Mouse (Mus musculus): Measurements from ENCODE around the gene Rnf26.

The Rnf26 gene

GRCm38 (mm10) chr9:44088877-44089608, 24.3 kb downstream of the Rnf26 start:
- no peak for DNase-seq (ENCODE audit: low read depth, low spot score)

- DNase-seq (ENCODE audit: low read depth, low spot score) = no peak
These were observed 25.4 kb downstream of the Rnf26 start for GRCm38 (mm10) chr9:44087761-44088455.

- no peak for DNase-seq (ENCODE audit: low read depth, low spot score)
These were observed 26.4 kb downstream of the Rnf26 start for GRCm38 (mm10) chr9:44086960-44087359.

- no peak for DNase-seq (ENCODE audit: low read depth, low spot score)
These were observed 27.3 kb downstream of the Rnf26 start for GRCm38 (mm10) chr9:44085741-44086665.

- no peak for DNase-seq (ENCODE audit: low read depth, low spot score)
These were observed 28.0 kb downstream of the Rnf26 start for GRCm38 (mm10) chr9:44085276-44085675.

- peak; percentile 59 for DNase-seq (ENCODE audit: low read depth, low spot score)
These were observed 28.6 kb downstream of the Rnf26 start for GRCm38 (mm10) chr9:44084659-44085229.

- peak; percentile 36 for DNase-seq (ENCODE audit: low read depth, low spot score)
These were observed 29.1 kb downstream of the Rnf26 start for GRCm38 (mm10) chr9:44084236-44084635.

GRCm38 (mm10) chr9:44083392-44084121, 29.8 kb downstream of the Rnf26 start:
- DNase-seq (ENCODE audit: low read depth, low spot score) = no peak

GRCm38 (mm10) chr9:44082266-44082665, 31.1 kb downstream of the Rnf26 start:
- no peak for DNase-seq (ENCODE audit: low read depth, low spot score)

- DNase-seq (ENCODE audit: low read depth, low spot score) = no peak
These were observed 31.7 kb downstream of the Rnf26 start for GRCm38 (mm10) chr9:44081581-44081980.

GRCm38 (mm10) chr9:44080953-44081352, 32.4 kb downstream of the Rnf26 start:
- no peak for DNase-seq (ENCODE audit: low read depth, low spot score)

- DNase-seq (ENCODE audit: low read depth, low spot score) = no peak
These were observed 33.1 kb downstream of the Rnf26 start for GRCm38 (mm10) chr9:44079997-44080780.

GRCm38 (mm10) chr9:44078955-44079756, 34.2 kb downstream of the Rnf26 start:
- no peak for DNase-seq (ENCODE audit: low read depth, low spot score)

- DNase-seq (ENCODE audit: low read depth, low spot score) = no peak
These were observed 35.0 kb downstream of the Rnf26 start for GRCm38 (mm10) chr9:44078136-44078797.

- no peak for DNase-seq (ENCODE audit: low read depth, low spot score)
These were observed 35.9 kb downstream of the Rnf26 start for GRCm38 (mm10) chr9:44077266-44077910.

GRCm38 (mm10) chr9:44076764-44077120, 36.6 kb downstream of the Rnf26 start:
- DNase-seq (ENCODE audit: low read depth, low spot score) = peak; percentile 80

- no peak for DNase-seq (ENCODE audit: low read depth, low spot score)
These were observed 37.1 kb downstream of the Rnf26 start for GRCm38 (mm10) chr9:44075996-44076763.
